Mouse (Mus musculus): Measurements from ENCODE around the gene Gpc2. TPM values are rescaled to one million over a fixed set of nuclear protein-coding genes. Genes with fewer than 3 reads are reported as not detected.

The Gpc2 gene
- total and polyA plus RNA-seq, 3 experiments, result not detected

DNA sequence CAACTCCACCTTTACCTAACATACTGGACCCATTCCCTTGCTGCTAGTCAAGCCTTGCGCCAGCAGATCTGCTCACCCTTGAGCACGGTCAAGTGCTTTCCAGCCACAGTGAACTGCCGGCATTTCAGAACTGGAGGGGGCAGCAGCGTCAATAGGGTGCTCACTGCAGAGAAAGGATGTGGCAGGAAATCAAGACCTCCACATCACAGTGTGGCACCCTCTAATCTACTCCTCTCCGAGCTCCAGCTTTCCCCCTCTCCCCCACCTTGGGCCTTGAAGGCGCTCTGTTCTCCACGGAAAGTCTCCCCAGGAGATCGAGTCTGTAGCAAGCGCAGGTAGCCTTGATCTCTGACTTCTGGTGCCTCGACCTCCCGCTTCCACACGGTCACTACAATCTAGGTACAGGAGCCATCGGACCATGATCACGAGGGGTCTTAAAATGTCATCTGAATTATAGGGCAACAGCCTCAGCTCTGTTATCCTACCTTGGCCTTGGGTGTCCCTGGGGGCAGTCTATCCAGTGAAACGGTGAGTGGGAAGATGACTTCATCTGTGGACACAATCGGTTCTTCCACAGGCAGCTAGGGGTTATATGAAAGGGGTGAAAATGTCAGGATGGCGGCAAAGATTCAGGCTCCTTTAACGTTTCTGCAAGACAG is 17.1 kb downstream of the Gpc2 start:
- H3K36me3 ChIP-seq (replicated peaks in 1 of 2; ENCODE audit: control insufficient read depth in 1 of 2, insufficient read depth in 1 of 2, low read length in 1 of 2), result peaks cover 48 to 77% of the 10 kb centered on the region in 2 experiments
- peak overlapping the region; percentile 73 for H3K4me2 ChIP-seq (ENCODE audit: insufficient read depth, low read depth, poor library complexity, severe bottlenecking)
- in situ Hi-C loops (cut with MboI; ENCODE audit: low pct_ligation_motif_present, low pct_unique_long_range_greater_than_20kb, low sequenced_read_pairs) (no loop called here), dilution Hi-C loops (cut with MboI; ENCODE audit: extremely low pct_ligation_motif_present, extremely low pct_unique_long_range_greater_than_20kb, low sequenced_read_pairs) (no loop called here)
- H3K79me2 ChIP-seq (replicated peaks; ENCODE audit: control insufficient read depth, extremely low read depth, insufficient read depth, poor library complexity, severe bottlenecking), result peaks cover 11% of the 10 kb centered on the region; the same call in 1 of the 2 replicates
- H3K9me3 ChIP-seq (replicated peaks; ENCODE audit: low read length), result no peaks in the 10 kb centered on the region
- no peak for DNase-seq (ENCODE audit: extremely low read depth)
- H3K27ac ChIP-seq (ENCODE audit: insufficient read depth, low read depth), result no peak overlapping the region
- peaks cover 8 to 50% of the 10 kb centered on the region in 2 experiments for H3K4me1 ChIP-seq (ENCODE audit: control insufficient read depth in 1 of 2, insufficient read depth in 2 of 2)
- TF ChIP-seq USF1 (IDR thresholded peaks at IDR 0.05; ENCODE audit: low read depth, low read length) (no peak), USF2 (conservative IDR thresholded peaks at IDR 0.05; ENCODE audit: low read depth, low read length) (no peak), TBP (conservative IDR thresholded peaks at IDR 0.05; ENCODE audit: low read depth, low read length) (no peak), MAFK (IDR thresholded peaks at IDR 0.05; ENCODE audit: insufficient replicate concordance, low read length) (no peak), RCOR1 (conservative IDR thresholded peaks at IDR 0.05; ENCODE audit: low read depth, low read length) (no peak), PAX5 (IDR thresholded peaks at IDR 0.05; ENCODE audit: low read length) (no peak), POLR2A (IDR thresholded peaks at IDR 0.05; ENCODE audit: low read depth, low read length) (no peak), CHD2 (IDR thresholded peaks at IDR 0.05; ENCODE audit: low read length) (no peak), ZKSCAN1 (IDR thresholded peaks at IDR 0.05; ENCODE audit: borderline replicate concordance, low read depth, low read length) (no peak)
- H3K9ac ChIP-seq (ENCODE audit: insufficient read depth, low read depth), result peak overlapping the region; percentile 86
- peak overlapping the region; percentile 73 to 85 (median 80) for H3K4me3 ChIP-seq (replicated peaks in 1 of 3; ENCODE audit: low read depth in 2 of 3, low read length in 2 of 3, poor library complexity in 1 of 3)
- no peaks in the 10 kb centered on the region for H3K27me3 ChIP-seq (replicated peaks)

GRCm38 (mm10) chr5:138262001-138262400 is 17.8 kb downstream of the Gpc2 start:
- Histone ChIP-seq H3K9me3 (replicated peaks; ENCODE audit: low read length) (no peaks in the 10 kb centered on the region), H3K4me3 (replicated peaks in 1 of 3; ENCODE audit: low read depth in 2 of 3, low read length in 2 of 3, poor library complexity in 1 of 3) (no peak overlapping the region), H3K4me2 (ENCODE audit: insufficient read depth, low read depth, poor library complexity, severe bottlenecking) (no peak overlapping the region), H3K27me3 (replicated peaks) (no peaks in the 10 kb centered on the region), H3K27ac (ENCODE audit: insufficient read depth, low read depth) (no peak overlapping the region), H3K9ac (ENCODE audit: insufficient read depth, low read depth) (no peak overlapping the region), H3K4me1 (ENCODE audit: control insufficient read depth in 1 of 2, insufficient read depth in 2 of 2) (peaks cover 12 to 57% of the 10 kb centered on the region in 2 experiments), H3K36me3 (replicated peaks in 1 of 2; ENCODE audit: control insufficient read depth in 1 of 2, insufficient read depth in 1 of 2, low read length in 1 of 2) (peaks cover 48 to 77% of the 10 kb centered on the region in 2 experiments), H3K79me2 (replicated peaks; ENCODE audit: control insufficient read depth, extremely low read depth, insufficient read depth, poor library complexity, severe bottlenecking) (peaks cover 11% of the 10 kb centered on the region; the same call in 1 of the 2 replicates)
- TF ChIP-seq POLR2A (IDR thresholded peaks at IDR 0.05; ENCODE audit: low read depth, low read length) (no peak), USF1 (IDR thresholded peaks at IDR 0.05; ENCODE audit: low read depth, low read length) (no peak), KAT2A (IDR thresholded peaks at IDR 0.05; ENCODE audit: insufficient replicate concordance, low read length) (no peak), POLR2AphosphoS2 (IDR thresholded peaks at IDR 0.05; ENCODE audit: low read depth, low read length) (no peak), TCF12 (IDR thresholded peaks at IDR 0.05; ENCODE audit: low read depth, low read length) (no peak), HCFC1 (IDR thresholded peaks at IDR 0.05; ENCODE audit: low read depth, low read length) (no peak), ZNF384 (IDR thresholded peaks at IDR 0.05; ENCODE audit: low read depth, low read length) (no peak)
- no peak for DNase-seq (ENCODE audit: extremely low read depth)
- in situ Hi-C loops (cut with MboI; ENCODE audit: low pct_ligation_motif_present, low pct_unique_long_range_greater_than_20kb, low sequenced_read_pairs), result no loop called here
- dilution Hi-C loops (cut with MboI; ENCODE audit: extremely low pct_ligation_motif_present, extremely low pct_unique_long_range_greater_than_20kb, low sequenced_read_pairs), result no loop called here
